Mouse (Mus musculus) G1E (cell line): ENCODE measurements around the gene Cdk6. TPM values are rescaled to one million over a fixed set of nuclear protein-coding genes. Genes with fewer than 3 reads are reported as not detected.

Source experiments
- ATAC-seq: 2 replicates; pipeline ENCODE4 v1.8.0; 2016; ENCODE audit warnings: mild to moderate bottlenecking; ENCODE audit not compliant: insufficient number of reproducible peaks, poor library complexity, low FRiP score, severe bottlenecking; ENCODE audit errors: extremely low read depth
- DNase-seq: peaks from one replicate; pipeline ENCODE4 v3.0.0; 2012; ENCODE audit warnings: low spot score
- H3K27me3 ChIP-seq: 2 replicates; pipeline ENCODE4 v1.6.1; 2012; ENCODE audit warnings: mild to moderate bottlenecking, low read length, inconsistent platforms; ENCODE audit not compliant: insufficient read depth
- H3K36me3 ChIP-seq: replicated peaks from 2 replicates; pipeline ENCODE3; 2012; ENCODE audit warnings: mild to moderate bottlenecking, inconsistent platforms
- H3K4me1 ChIP-seq: 2 replicates; pipeline ENCODE4 v1.6.1; 2012; ENCODE audit warnings: low read depth, low read length, inconsistent platforms, mixed read lengths; ENCODE audit not compliant: insufficient read depth
- H3K4me3 ChIP-seq: 2 replicates; pipeline ENCODE4 v1.5.1; 2012; ENCODE audit warnings: low read depth, mild to moderate bottlenecking, inconsistent platforms, low read length, moderate library complexity, mixed read lengths
- H3K9me3 ChIP-seq: replicated peaks from 2 replicates; pipeline ENCODE4 v1.6.1; 2012; ENCODE audit warnings: inconsistent platforms
- CTCF ChIP-seq: IDR thresholded peaks from 2 replicates; pipeline ENCODE4 v1.5.1; 2012; ENCODE audit warnings: low read depth, low read length, inconsistent platforms, mixed read lengths
- GATA1 ChIP-seq: IDR thresholded peaks from 2 replicates; pipeline ENCODE4 v1.6.1; 2012; ENCODE audit warnings: borderline replicate concordance, low read length, inconsistent platforms, mixed read lengths
- GATA2 ChIP-seq: IDR thresholded peaks from 2 replicates; pipeline ENCODE4 v1.6.1; 2012; ENCODE audit warnings: low read depth, low read length, inconsistent platforms, borderline replicate concordance
- POLR2AphosphoS5 ChIP-seq: IDR thresholded peaks from 2 replicates; pipeline ENCODE4 v1.6.1; 2012; ENCODE audit warnings: low read depth, low read length, inconsistent platforms; ENCODE audit not compliant: insufficient replicate concordance
- TAL1 ChIP-seq: conservative IDR thresholded peaks from 2 replicates; pipeline ENCODE4 v1.6.1; 2012; ENCODE audit warnings: low read depth, low read length, inconsistent platforms, mixed read lengths
- polyA plus RNA-seq: library from polyadenylated mRNA; stranded (reverse); fragments of >175 nt; gene quantifications from 2 replicates; pipeline ENCODE4 v1.2.3, GENCODE M21; 2012
- total RNA-seq, 2 experiments: library from RNA; stranded (forward) in 1 of 2; stranded (reverse) in 1 of 2; fragments of 200-1000 nt in 1 of 2; fragments of >200 nt in 1 of 2; fragmentation: Nextera tagmentation in 1 of 2; gene quantifications; 2 replicates each; pipeline ENCODE4 v1.2.3; 2014 to 2017

Cdk6 gene
- total and polyA plus RNA-seq, 3 experiments, result 75.2 to 142 (median 114) TPM

DNA sequence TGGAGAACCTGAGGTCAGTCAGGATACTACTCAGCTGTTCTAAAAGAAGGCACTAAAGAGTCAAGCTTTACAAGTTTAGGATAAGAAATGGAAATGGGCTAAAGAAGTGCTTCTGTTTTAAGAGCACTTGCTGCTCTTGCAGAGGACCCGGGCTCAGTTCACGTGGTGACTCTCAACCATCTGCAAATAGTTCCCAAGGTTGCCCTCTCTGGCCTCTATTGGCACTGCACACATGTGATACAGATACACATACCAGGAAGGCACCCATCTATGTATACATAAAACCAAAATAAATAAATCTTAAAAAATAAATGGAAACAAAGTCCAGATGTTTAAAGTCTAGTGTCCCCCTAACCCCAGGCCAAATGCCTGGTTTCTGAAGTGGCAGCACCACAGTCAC lies 233.5 kb downstream of the Cdk6 start:
- H3K4me1 ChIP-seq, result peaks cover 12% of the 10 kb centered on the region; the same call in 1 of the 2 replicates
- H3K27me3 ChIP-seq, result no peaks in the 10 kb centered on the region
- TF ChIP-seq CTCF (no peak), GATA2 (no peak), POLR2AphosphoS5 (no peak), GATA1 (no peak), TAL1 (no peak)
- no peak overlapping the region for H3K4me3 ChIP-seq
- H3K36me3 ChIP-seq, result peaks cover 95% of the 10 kb centered on the region
- DNase-seq (no peak), ATAC-seq (no peak)
- H3K9me3 ChIP-seq, result peaks cover 8% of the 10 kb centered on the region

- no peaks in the 10 kb centered on the region for H3K4me1 ChIP-seq
- ATAC-seq (no peak), DNase-seq (no peak)
- H3K36me3 ChIP-seq, result peaks cover 95% of the 10 kb centered on the region
- H3K9me3 ChIP-seq, result peaks cover 8% of the 10 kb centered on the region
- TF ChIP-seq GATA1 (no peak), POLR2AphosphoS5 (no peak), GATA2 (no peak), TAL1 (no peak), CTCF (no peak)
- no peak overlapping the region for H3K4me3 ChIP-seq
- H3K27me3 ChIP-seq, result no peaks in the 10 kb centered on the region
These were observed 236.7 kb downstream of the Cdk6 start for GRCm38 (mm10) chr5:3577939-3578338.

- DNase-seq, result no peak
- Histone ChIP-seq H3K27me3 (no peaks in the 10 kb centered on the region), H3K36me3 (peaks cover 95% of the 10 kb centered on the region), H3K4me3 (no peak overlapping the region), H3K4me1 (peaks cover 4% of the 10 kb centered on the region; the same call in 1 of the 2 replicates), H3K9me3 (peaks cover 4% of the 10 kb centered on the region)
- ATAC-seq, result no peak
- TF ChIP-seq POLR2AphosphoS5 (no peak), GATA2 (no peak), GATA1 (no peak), TAL1 (no peak), CTCF (no peak)
These were observed 237.8 kb downstream of the Cdk6 start for GRCm38 (mm10) chr5:3579066-3579465.

Other genes with a start within 250 kb of the Cdk6 start
- 59.0 and 66.6 TPM in 2 replicates for gene Fam133b, start 202.3 kb downstream of the Cdk6 start, total RNA-seq (2014; fragmentation: Nextera tagmentation)
- 64.6 and 76.2 TPM in 2 replicates for gene Fam133b, start 202.3 kb downstream of the Cdk6 start, total RNA-seq (2017)
- 14.5 and 16.9 TPM in 2 replicates for gene Fam133b, start 202.3 kb downstream of the Cdk6 start, polyA plus RNA-seq
- gene 1700109H08Rik, start 230.1 kb downstream of the Cdk6 start, total RNA-seq (2014; fragmentation: Nextera tagmentation), result 20.0 and 23.1 TPM in 2 replicates
- gene 1700109H08Rik, start 230.1 kb downstream of the Cdk6 start, total RNA-seq (2017), result 6.0 and 9.5 TPM in 2 replicates
- gene 1700109H08Rik, start 230.1 kb downstream of the Cdk6 start, polyA plus RNA-seq, result 0.30 and 0.59 TPM in 2 replicates